Mouse (Mus musculus) forebrain, postnatal 0 days (tissue): ENCODE data around the gene Cilp. TPM values are rescaled to one million over a fixed set of nuclear protein-coding genes. Genes with fewer than 3 reads are reported as not detected.

Experiments
- ATAC-seq: fragments of 200-750 bp; cut with Nextera tagmentation; 2 replicates; pipeline ENCODE4 v1.8.0; 2017; ENCODE audit warnings: mild to moderate bottlenecking, moderate library complexity
- DNase-seq: peaks from one replicate; pipeline ENCODE4 v3.0.0-alpha.2; 2015
- H3K27ac ChIP-seq: fragments of 300-500 bp; sonication (generic); 2 replicates; pipeline ENCODE4 v1.5.1; 2014; ENCODE audit warnings: low read depth, mild to moderate bottlenecking, antibody characterized with exemption, low read length, moderate library complexity, mixed read lengths
- H3K27me3 ChIP-seq: fragments of 300-500 bp; sonication (generic); 2 replicates; pipeline ENCODE4 v1.6.1; 2014; ENCODE audit warnings: mild to moderate bottlenecking, low read length, mixed read lengths; ENCODE audit not compliant: insufficient read depth
- H3K36me3 ChIP-seq: fragments of 300-500 bp; sonication (generic); 2 replicates; pipeline ENCODE4 v1.6.1; 2014; ENCODE audit warnings: mild to moderate bottlenecking, moderate library complexity; ENCODE audit not compliant: insufficient read depth
- H3K4me1 ChIP-seq: fragments of 300-500 bp; sonication (generic); 2 replicates; pipeline ENCODE4 v1.6.1; 2014; ENCODE audit warnings: antibody characterized with exemption; ENCODE audit not compliant: insufficient read depth
- H3K4me2 ChIP-seq: fragments of 300-500 bp; sonication (generic); 2 replicates; pipeline ENCODE4 v1.6.1; 2014; ENCODE audit warnings: low read depth, mild to moderate bottlenecking, moderate library complexity
- H3K4me3 ChIP-seq: fragments of 300-500 bp; sonication (generic); 2 replicates; pipeline ENCODE4 v1.5.1; 2014; ENCODE audit warnings: low read depth, low read length, mixed read lengths
- H3K9ac ChIP-seq: fragments of 300-500 bp; sonication (generic); 2 replicates; pipeline ENCODE4 v1.6.1; 2014; ENCODE audit warnings: mild to moderate bottlenecking
- H3K9me3 ChIP-seq: fragments of 300-500 bp; sonication (generic); 2 replicates; pipeline ENCODE4 v1.6.1; 2016; ENCODE audit warnings: low read length
- CTCF ChIP-seq: sonication (generic); IDR thresholded peaks from 2 replicates; pipeline ENCODE4 v1.5.1; 2016; ENCODE audit warnings: antibody characterized with exemption, control low read depth, low read depth
- WGBS: fragments of 180-500 bp; shearing (Covaris S2); extraction: QIAGEN DNeasy Blood & Tissue Kit; methylation state at CpG from one replicate; pipeline ENCODE4 v1.1.7; 2014; 5-methylcytosine and 5-hydroxymethylcytosine counted together
- polyA plus RNA-seq: library from polyadenylated mRNA; unstranded; fragments of >200 nt; fragmentation: Nextera tagmentation; extraction: Ambion mirVana; gene quantifications from 2 replicates; pipeline ENCODE4 v1.2.1, GENCODE M21; 2015
- total RNA-seq: library from RNA; depleted of rRNA; stranded (reverse); fragments of >200 nt; gene quantifications from 2 replicates; pipeline ENCODE4 v1.2.3, GENCODE M21; 2014

The Cilp gene
- total and polyA plus RNA-seq, 2 experiments from 2014 or later = 0.14 to 0.16 TPM

GRCm38 (mm10) chr9:65238191-65238760 is 26.7 kb upstream of the Cilp start:
- ATAC-seq = no peak
- Histone ChIP-seq H3K9me3 (no peaks in the 10 kb centered on the region), H3K4me2 (no peak overlapping the region), H3K4me3 (no peak overlapping the region), H3K27me3 (no peaks in the 10 kb centered on the region), H3K36me3 (no peaks in the 10 kb centered on the region; the same call in 1 of the 2 replicates), H3K4me1 (no peaks in the 10 kb centered on the region), H3K9ac (no peak overlapping the region), H3K27ac (no peak overlapping the region; the same call in 1 of the 2 replicates)
- WGBS = 44% methylated on average over 13 of the region's 13 CpGs
- no peak for TF ChIP-seq CTCF
- no peak for DNase-seq

GRCm38 (mm10) chr9:65239176-65239575 is 25.8 kb upstream of the Cilp start:
- no peak overlapping the region for H3K27ac ChIP-seq
- no peak for ATAC-seq
- no peak for TF ChIP-seq CTCF
- no peak overlapping the region for H3K4me2 ChIP-seq
- no peaks in the 10 kb centered on the region for H3K9me3 ChIP-seq
- no peak overlapping the region for H3K9ac ChIP-seq
- H3K27me3 ChIP-seq = no peaks in the 10 kb centered on the region
- no peak overlapping the region for H3K4me3 ChIP-seq
- 85% methylated on average over 4 of the region's 4 CpGs for WGBS
- no peaks in the 10 kb centered on the region for H3K4me1 ChIP-seq
- DNase-seq = no peak
- no peaks in the 10 kb centered on the region for H3K36me3 ChIP-seq

- no peaks in the 10 kb centered on the region for H3K27me3 ChIP-seq
- no peaks in the 10 kb centered on the region for H3K36me3 ChIP-seq
- no peak overlapping the region for H3K27ac ChIP-seq
- H3K4me3 ChIP-seq = no peak overlapping the region
- WGBS = 94% methylated on average over 5 of the region's 5 CpGs
- no peak overlapping the region for H3K4me2 ChIP-seq
- no peak overlapping the region for H3K9ac ChIP-seq
- TF ChIP-seq CTCF = 0 out of 2 replicates have a peak, but pooled peaks have one; percentile 8
- DNase-seq (no peak), ATAC-seq (no peak)
- H3K9me3 ChIP-seq = no peaks in the 10 kb centered on the region
- no peaks in the 10 kb centered on the region for H3K4me1 ChIP-seq
Observed at GRCm38 (mm10) chr9:65239731-65240130, 25.2 kb upstream of the Cilp start.

GRCm38 (mm10) chr9:65240587-65240986 is 24.4 kb upstream of the Cilp start:
- Histone ChIP-seq H3K4me3 (no peak overlapping the region), H3K27me3 (no peaks in the 10 kb centered on the region), H3K9ac (no peak overlapping the region), H3K4me1 (no peaks in the 10 kb centered on the region), H3K27ac (no peak overlapping the region), H3K36me3 (no peaks in the 10 kb centered on the region), H3K4me2 (no peak overlapping the region), H3K9me3 (no peaks in the 10 kb centered on the region)
- WGBS = 78% methylated on average over 3 of the region's 3 CpGs
- ATAC-seq (no peak), DNase-seq (no peak)
- TF ChIP-seq CTCF = no peak

GRCm38 (mm10) chr9:65241973-65242372 is 23.0 kb upstream of the Cilp start:
- Histone ChIP-seq H3K4me2 (no peak overlapping the region), H3K27me3 (no peaks in the 10 kb centered on the region), H3K4me3 (no peak overlapping the region), H3K27ac (no peak overlapping the region), H3K4me1 (no peaks in the 10 kb centered on the region), H3K9ac (no peak overlapping the region), H3K9me3 (no peaks in the 10 kb centered on the region), H3K36me3 (no peaks in the 10 kb centered on the region)
- no peak for TF ChIP-seq CTCF
- 83% methylated on average over 5 of the region's 5 CpGs for WGBS
- DNase-seq (no peak), ATAC-seq (no peak)

- H3K9me3 ChIP-seq = no peaks in the 10 kb centered on the region
- H3K4me2 ChIP-seq = no peak overlapping the region
- ATAC-seq (no peak), DNase-seq (no peak)
- no peaks in the 10 kb centered on the region for H3K4me1 ChIP-seq
- 50% methylated on average over 4 of the region's 4 CpGs for WGBS
- no peaks in the 10 kb centered on the region for H3K27me3 ChIP-seq
- no peak overlapping the region for H3K4me3 ChIP-seq
- no peak for TF ChIP-seq CTCF
- H3K9ac ChIP-seq = no peak overlapping the region
- H3K36me3 ChIP-seq = no peaks in the 10 kb centered on the region
- H3K27ac ChIP-seq = no peak overlapping the region
Observed at GRCm38 (mm10) chr9:65243249-65243648, 21.7 kb upstream of the Cilp start.

- DNase-seq (no peak), ATAC-seq (no peak)
- Histone ChIP-seq H3K36me3 (no peaks in the 10 kb centered on the region), H3K4me1 (no peaks in the 10 kb centered on the region), H3K4me3 (no peak overlapping the region), H3K4me2 (no peak overlapping the region), H3K27ac (no peak overlapping the region), H3K9ac (no peak overlapping the region), H3K27me3 (no peaks in the 10 kb centered on the region), H3K9me3 (no peaks in the 10 kb centered on the region)
- TF ChIP-seq CTCF = no peak
- 60% methylated on average over 9 of the region's 9 CpGs for WGBS
Observed at GRCm38 (mm10) chr9:65244036-65244806, 20.8 kb upstream of the Cilp start.
